Mouse (Mus musculus): ENCODE measurements at regions not wholly inside any gene's neighbourhood (a gene's known extent, or its start where the extent isn't known, plus 50 kb on each side); places are given as distances from the start of the nearest gene placed in this dataset.

DNA sequence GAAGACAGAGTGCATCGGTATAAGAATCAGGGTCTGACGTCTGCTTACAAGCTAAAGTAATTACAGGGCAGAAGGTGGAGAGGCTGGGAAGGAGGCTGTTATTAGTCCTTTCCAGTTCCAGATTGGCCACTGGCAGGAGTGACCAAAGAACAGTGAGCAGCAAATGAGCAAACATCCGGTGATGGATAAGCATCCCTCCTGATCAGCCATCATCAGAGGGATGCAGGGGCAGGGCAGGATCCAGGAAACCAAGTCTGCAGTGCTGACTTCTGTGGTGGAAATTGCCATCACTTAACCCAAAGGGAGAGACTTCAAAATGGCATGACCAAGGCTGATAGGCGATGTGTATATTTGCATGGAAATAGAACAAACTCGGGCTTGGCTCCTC, 73.8 kb downstream of the Il9r start:
- Histone ChIP-seq H3K27ac (no peak overlapping the region), H3K4me2 (ENCODE audit: low read depth, low read length) (no peak overlapping the region), H3K4me3 (ENCODE audit: low read length) (no peak overlapping the region), H3K9ac (replicated peaks; ENCODE audit: low read length) (no peak overlapping the region), H3K4me1 (ENCODE audit: insufficient read depth, low read length) (peaks cover 5% of the 10 kb centered on the region), H3K27me3 (ENCODE audit: insufficient read depth, low read length) (no peaks in the 10 kb centered on the region), H3K36me3 (ENCODE audit: insufficient read depth, low read length) (no peaks in the 10 kb centered on the region), H3K9me3 (ENCODE audit: low read length) (no peaks in the 10 kb centered on the region)
- WGBS: 62% methylated on average over 5 of the region's 5 CpGs
- ATAC-seq: 0 out of 2 replicates have a peak, but pooled peaks have one; percentile 33
- no peak for TF ChIP-seq CTCF (IDR thresholded peaks at IDR 0.05; ENCODE audit: low read depth)
- DNase-seq (ENCODE audit: low spot score): no peak

DNA sequence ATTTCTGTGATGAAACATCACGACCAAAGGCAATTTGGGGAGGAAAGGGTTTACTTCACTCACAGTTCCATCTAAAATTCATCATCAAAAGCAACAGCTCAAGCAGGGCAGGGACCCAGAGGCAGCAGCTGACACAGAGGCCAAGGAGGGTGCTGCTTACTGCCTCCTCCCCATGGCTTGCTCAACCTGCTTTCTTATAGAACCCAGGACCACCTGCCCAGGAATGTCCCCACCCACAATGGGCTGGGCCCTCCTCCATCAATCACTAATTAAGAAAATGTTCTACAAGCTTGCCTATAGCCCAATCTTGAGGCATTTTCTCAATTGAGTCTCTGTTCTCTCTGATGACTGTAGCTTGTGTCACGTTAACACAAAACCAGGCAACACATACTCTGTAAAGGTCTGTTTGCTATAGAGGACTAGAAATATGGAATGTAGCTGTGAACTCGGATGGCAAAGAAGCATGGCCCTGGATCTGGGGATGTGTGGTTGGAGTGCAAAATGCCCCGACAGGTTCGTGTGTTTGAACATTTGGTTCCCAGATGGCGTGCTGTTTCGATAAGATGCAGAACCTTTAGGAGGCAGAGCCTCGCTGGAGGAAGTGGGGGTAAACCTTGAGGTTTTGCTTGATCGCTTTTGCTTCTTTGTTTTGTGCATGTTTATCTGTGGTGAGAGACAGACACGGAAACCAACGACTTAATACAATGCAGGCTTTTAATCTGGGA, 74.3 kb downstream of the Il9r start:
- WGBS: 51% methylated on average over 11 of the region's 11 CpGs
- ATAC-seq (no peak), DNase-seq (ENCODE audit: low spot score) (no peak)
- no peak for TF ChIP-seq CTCF (IDR thresholded peaks at IDR 0.05; ENCODE audit: low read depth)
- no peak overlapping the region for H3K4me3 ChIP-seq (ENCODE audit: low read length)
- no peaks in the 10 kb centered on the region for H3K9me3 ChIP-seq (ENCODE audit: low read length)
- H3K4me2 ChIP-seq (ENCODE audit: low read depth, low read length): no peak overlapping the region
- no peak overlapping the region for H3K27ac ChIP-seq
- no peaks in the 10 kb centered on the region for H3K36me3 ChIP-seq (ENCODE audit: insufficient read depth, low read length)
- H3K9ac ChIP-seq (replicated peaks; ENCODE audit: low read length): no peak overlapping the region
- H3K4me1 ChIP-seq (ENCODE audit: insufficient read depth, low read length): peaks cover 5% of the 10 kb centered on the region
- no peaks in the 10 kb centered on the region for H3K27me3 ChIP-seq (ENCODE audit: insufficient read depth, low read length)

- 77% methylated on average over 3 of the region's 3 CpGs for WGBS
- Histone ChIP-seq H3K4me2 (ENCODE audit: low read depth, low read length) (no peak overlapping the region), H3K9ac (replicated peaks; ENCODE audit: low read length) (no peak overlapping the region), H3K27me3 (ENCODE audit: insufficient read depth, low read length) (no peaks in the 10 kb centered on the region), H3K4me3 (ENCODE audit: low read length) (no peak overlapping the region), H3K4me1 (ENCODE audit: insufficient read depth, low read length) (peaks cover 20% of the 10 kb centered on the region), H3K27ac (no peak overlapping the region), H3K36me3 (ENCODE audit: insufficient read depth, low read length) (no peaks in the 10 kb centered on the region), H3K9me3 (ENCODE audit: low read length) (no peaks in the 10 kb centered on the region)
- ATAC-seq (no peak), DNase-seq (ENCODE audit: low spot score) (no peak)
- no peak for TF ChIP-seq CTCF (IDR thresholded peaks at IDR 0.05; ENCODE audit: low read depth)
Measured at GRCm38 (mm10) chr11:32120596-32120995, 79.5 kb downstream of the Il9r start.

DNA sequence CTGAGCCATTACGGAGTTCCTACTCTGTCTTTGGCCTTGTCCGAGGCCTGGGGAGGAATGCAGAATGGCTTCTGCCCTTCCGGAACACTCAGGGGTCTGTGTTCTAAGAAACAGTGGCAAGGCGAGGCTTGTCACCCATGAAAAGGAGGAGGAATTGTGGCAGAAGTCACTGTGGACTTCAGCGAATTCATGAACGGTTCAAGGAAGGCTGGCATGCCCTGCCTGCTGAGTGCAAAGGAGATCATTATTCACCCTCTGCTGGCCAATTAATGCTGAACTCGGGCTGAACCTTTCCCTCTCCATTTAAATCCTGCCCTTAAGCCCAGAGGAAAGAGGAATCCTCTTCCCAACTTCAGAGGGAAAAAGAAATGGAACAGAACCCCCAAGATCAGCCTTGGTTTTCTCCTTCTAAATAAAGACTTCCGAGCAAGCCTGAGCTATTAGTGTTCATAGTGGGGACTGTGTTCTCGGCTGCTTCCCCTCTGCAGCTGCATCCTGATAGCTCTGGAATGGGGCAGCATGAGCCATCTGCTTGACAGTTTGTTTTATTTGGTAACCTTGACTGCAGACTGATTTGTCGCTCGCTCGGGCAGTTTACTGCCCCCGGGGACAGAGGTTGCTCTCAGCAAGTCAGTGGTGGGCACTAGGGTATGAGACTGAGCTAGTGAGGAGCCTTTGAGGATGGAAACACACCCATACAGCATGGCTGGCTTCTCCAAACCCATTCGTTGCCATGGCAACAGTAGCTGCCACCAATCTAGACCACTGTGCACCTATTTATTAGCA, 81.0 kb downstream of the Il9r start:
- Histone ChIP-seq H3K9ac (replicated peaks; ENCODE audit: low read length) (no peak overlapping the region), H3K4me2 (ENCODE audit: low read depth, low read length) (no peak overlapping the region), H3K36me3 (ENCODE audit: insufficient read depth, low read length) (no peaks in the 10 kb centered on the region), H3K4me1 (ENCODE audit: insufficient read depth, low read length) (peaks cover 20% of the 10 kb centered on the region), H3K27ac (peak overlapping the region; percentile 70), H3K4me3 (ENCODE audit: low read length) (no peak overlapping the region), H3K27me3 (ENCODE audit: insufficient read depth, low read length) (no peaks in the 10 kb centered on the region), H3K9me3 (ENCODE audit: low read length) (no peaks in the 10 kb centered on the region)
- ATAC-seq (peak; percentile 86), DNase-seq (ENCODE audit: low spot score) (peak; percentile 70)
- peak; percentile 43 for TF ChIP-seq CTCF (IDR thresholded peaks at IDR 0.05; ENCODE audit: low read depth)
- WGBS: 23% methylated on average over 14 of the region's 14 CpGs

DNA sequence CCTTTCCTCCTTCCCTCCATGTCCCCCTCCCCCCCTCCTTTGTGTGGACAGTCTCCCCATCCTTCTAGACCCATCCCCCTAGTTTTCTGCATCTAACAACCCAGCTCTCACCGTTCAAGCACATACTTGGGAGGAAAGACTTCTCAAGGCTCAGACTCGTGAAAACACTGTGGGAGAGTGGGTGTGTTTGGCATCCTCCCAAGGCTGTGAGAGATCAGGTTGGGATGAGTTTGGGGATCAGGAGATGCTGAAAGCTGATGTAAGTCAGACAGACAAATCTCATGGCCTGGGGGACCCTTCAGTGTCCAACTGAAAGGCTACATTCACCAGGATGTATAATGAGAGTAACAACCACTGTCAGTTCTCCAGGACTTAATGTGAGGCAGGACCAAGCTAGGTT, 82.1 kb downstream of the Il9r start:
- 32% methylated on average over 2 of the region's 2 CpGs for WGBS
- H3K9ac ChIP-seq (replicated peaks; ENCODE audit: low read length): no peak overlapping the region
- H3K4me2 ChIP-seq (ENCODE audit: low read depth, low read length): no peak overlapping the region
- no peak for TF ChIP-seq CTCF (IDR thresholded peaks at IDR 0.05; ENCODE audit: low read depth)
- no peak overlapping the region for H3K4me3 ChIP-seq (ENCODE audit: low read length)
- H3K4me1 ChIP-seq (ENCODE audit: insufficient read depth, low read length): peaks cover 29% of the 10 kb centered on the region
- no peaks in the 10 kb centered on the region for H3K27me3 ChIP-seq (ENCODE audit: insufficient read depth, low read length)
- DNase-seq (ENCODE audit: low spot score) (no peak), ATAC-seq (no peak)
- H3K36me3 ChIP-seq (ENCODE audit: insufficient read depth, low read length): no peaks in the 10 kb centered on the region
- peak overlapping the region; percentile 70; the same call in 1 of the 2 replicates for H3K27ac ChIP-seq
- no peaks in the 10 kb centered on the region for H3K9me3 ChIP-seq (ENCODE audit: low read length)

GRCm38 (mm10) chr11:32113118-32113826, 86.8 kb downstream of the Il9r start:
- DNase-seq (ENCODE audit: low spot score) (peak; percentile 90), ATAC-seq (peak; percentile 90)
- Histone ChIP-seq H3K9ac (replicated peaks; ENCODE audit: low read length) (0 out of 2 replicates have a peak overlapping the region, but pooled peaks have one; percentile 15), H3K27ac (peak overlapping the region; percentile 78), H3K4me2 (ENCODE audit: low read depth, low read length) (no peak overlapping the region), H3K36me3 (ENCODE audit: insufficient read depth, low read length) (no peaks in the 10 kb centered on the region), H3K4me3 (ENCODE audit: low read length) (no peak overlapping the region), H3K9me3 (ENCODE audit: low read length) (no peaks in the 10 kb centered on the region), H3K27me3 (ENCODE audit: insufficient read depth, low read length) (no peaks in the 10 kb centered on the region), H3K4me1 (ENCODE audit: insufficient read depth, low read length) (peaks cover 15% of the 10 kb centered on the region)
- no peak for TF ChIP-seq CTCF (IDR thresholded peaks at IDR 0.05; ENCODE audit: low read depth)
- 8% methylated on average over 2 of the region's 2 CpGs for WGBS
